Mouse (Mus musculus) midbrain, embryonic 14.5 days (tissue): ENCODE measurements around the gene Lrrc75a. TPM values are rescaled to one million over a fixed set of nuclear protein-coding genes. Genes with fewer than 3 reads are reported as not detected.
"Not testable (repeated sequence)": the region's sequence is repeated elsewhere in the genome, so short reads cannot be mapped to it uniquely, and the experiment has no call there.

ENCODE experiments used
- ATAC-seq: fragments of 200-750 bp; cut with Nextera tagmentation; 2 replicates; pipeline ENCODE4 v1.8.0; 2017; ENCODE audit warnings: moderate number of reproducible peaks, moderate library complexity; ENCODE audit not compliant: low FRiP score, low TSS enrichment
- DNase-seq: peaks from one replicate; pipeline ENCODE4 v3.0.0-alpha.2; 2015
- H3K27ac ChIP-seq: fragments of 300-500 bp; sonication (generic); replicated peaks from 2 replicates; pipeline ENCODE4 v1.5.1; 2014; ENCODE audit warnings: mild to moderate bottlenecking, low read depth, low read length, moderate library complexity
- H3K27me3 ChIP-seq: fragments of 300-500 bp; sonication (generic); 2 replicates; pipeline ENCODE4 v1.6.1; 2014; ENCODE audit warnings: low read length, control low read depth, mixed read lengths; ENCODE audit not compliant: control insufficient read depth, insufficient read depth
- H3K36me3 ChIP-seq: fragments of 300-500 bp; sonication (generic); 2 replicates; pipeline ENCODE4 v1.6.1; 2014; ENCODE audit warnings: low read length, control low read depth; ENCODE audit not compliant: control insufficient read depth, insufficient read depth
- H3K4me1 ChIP-seq: fragments of 300-500 bp; sonication (generic); 2 replicates; pipeline ENCODE4 v1.6.1; 2014; ENCODE audit warnings: mild to moderate bottlenecking, antibody characterized with exemption, low read length, control low read depth; ENCODE audit not compliant: control insufficient read depth, insufficient read depth
- H3K4me2 ChIP-seq: fragments of 300-500 bp; sonication (generic); 2 replicates; pipeline ENCODE4 v1.6.1; 2014; ENCODE audit warnings: mild to moderate bottlenecking, low read length, moderate library complexity
- H3K4me3 ChIP-seq: fragments of 300-500 bp; sonication (generic); replicated peaks from 2 replicates; pipeline ENCODE4 v1.5.1; 2014; ENCODE audit warnings: low read depth, low read length
- H3K9ac ChIP-seq: fragments of 300-500 bp; sonication (generic); replicated peaks from 2 replicates; pipeline ENCODE4 v1.6.1; 2014; ENCODE audit warnings: mild to moderate bottlenecking, low read length, moderate library complexity
- H3K9me3 ChIP-seq: fragments of 300-500 bp; sonication (generic); 2 replicates; pipeline ENCODE4 v1.6.1; 2016; ENCODE audit warnings: low read length, control low read depth, mixed read lengths; ENCODE audit not compliant: control insufficient read depth
- WGBS: fragments of 180-500 bp; shearing (Covaris S2); extraction: QIAGEN DNeasy Blood & Tissue Kit; methylation state at CpG from one replicate; pipeline ENCODE4 v1.1.7; 2014; 5-methylcytosine and 5-hydroxymethylcytosine counted together
- polyA plus RNA-seq: library from polyadenylated mRNA; unstranded; fragments of >200 nt; fragmentation: Nextera tagmentation; extraction: Ambion mirVana; gene quantifications from 2 replicates; pipeline ENCODE4 v1.2.1, GENCODE M21; 2014

Gene Lrrc75a
- polyA plus RNA-seq, 1 experiment from 2014 or later, result 11.1 TPM

GRCm38 (mm10) chr11:62675480-62676289 lies 27.4 kb upstream of the Lrrc75a start:
- ATAC-seq, result peak; percentile 82; the same call in 1 of the 2 replicates
- Histone ChIP-seq H3K4me3 (no peak overlapping the region), H3K9ac (no peak overlapping the region; the same call in 1 of the 2 replicates), H3K36me3 (no peaks in the 10 kb centered on the region), H3K27ac (0 out of 2 replicates have a peak overlapping the region, but pooled peaks have one; percentile 33), H3K9me3 (no peaks in the 10 kb centered on the region), H3K27me3 (no peaks in the 10 kb centered on the region), H3K4me2 (peak overlapping the region; percentile 45), H3K4me1 (no peaks in the 10 kb centered on the region; the same call in 1 of the 2 replicates)
- peak; percentile 93 for DNase-seq
- 16% methylated on average over 17 of the region's 17 CpGs for WGBS

GRCm38 (mm10) chr11:62670006-62670405 lies 21.7 kb upstream of the Lrrc75a start:
- H3K9me3 ChIP-seq, result no peaks in the 10 kb centered on the region
- 94% methylated on average over 6 of the region's 6 CpGs for WGBS
- ATAC-seq (no peak), DNase-seq (no peak)
- no peaks in the 10 kb centered on the region for H3K36me3 ChIP-seq
- no peak overlapping the region for H3K27ac ChIP-seq
- no peak overlapping the region for H3K4me3 ChIP-seq
- no peak overlapping the region for H3K9ac ChIP-seq
- no peaks in the 10 kb centered on the region for H3K27me3 ChIP-seq
- no peaks in the 10 kb centered on the region for H3K4me1 ChIP-seq
- no peak overlapping the region for H3K4me2 ChIP-seq

- Histone ChIP-seq H3K9me3 (no peaks in the 10 kb centered on the region), H3K36me3 (no peaks in the 10 kb centered on the region), H3K27ac (no peak overlapping the region), H3K27me3 (no peaks in the 10 kb centered on the region), H3K4me2 (no peak overlapping the region), H3K4me1 (no peaks in the 10 kb centered on the region), H3K4me3 (no peak overlapping the region), H3K9ac (no peak overlapping the region)
- DNase-seq, result no peak
- WGBS, result 69% methylated on average over 12 of the region's 12 CpGs
- no peak for ATAC-seq
These were observed 21.1 kb upstream of the Lrrc75a start for GRCm38 (mm10) chr11:62669471-62669870.

DNA sequence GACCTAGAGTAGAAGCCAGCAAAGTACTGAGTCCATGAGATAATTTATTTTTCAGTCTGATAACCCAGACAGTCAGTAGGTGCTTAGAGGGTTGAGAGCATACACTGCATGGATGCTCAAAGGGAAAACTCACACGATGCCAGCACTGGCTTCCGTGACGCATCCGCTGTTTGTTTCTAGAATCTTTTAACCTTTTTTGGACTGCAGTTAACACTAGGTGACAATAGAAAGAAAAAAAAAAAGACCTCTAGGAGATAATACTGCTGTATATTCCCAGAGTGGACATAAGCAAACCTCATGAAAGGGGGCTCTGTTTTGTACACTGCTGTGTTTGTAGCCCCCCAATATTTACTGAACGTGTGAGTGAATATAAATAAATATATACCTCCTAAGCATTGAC lies 20.7 kb upstream of the Lrrc75a start:
- Histone ChIP-seq H3K27me3 (no peaks in the 10 kb centered on the region), H3K36me3 (no peaks in the 10 kb centered on the region), H3K4me2 (no peak overlapping the region), H3K9me3 (no peaks in the 10 kb centered on the region), H3K27ac (no peak overlapping the region), H3K4me3 (no peak overlapping the region), H3K9ac (no peak overlapping the region), H3K4me1 (no peaks in the 10 kb centered on the region)
- DNase-seq, result no peak
- ATAC-seq, result no peak
- 92% methylated on average over 5 of the region's 5 CpGs for WGBS

- DNase-seq (no peak), ATAC-seq (no peak)
- no peak overlapping the region for H3K27ac ChIP-seq
- 89% methylated on average over 6 of the region's 6 CpGs for WGBS
- H3K36me3 ChIP-seq, result no peaks in the 10 kb centered on the region
- H3K9me3 ChIP-seq, result no peaks in the 10 kb centered on the region
- no peak overlapping the region for H3K9ac ChIP-seq
- no peaks in the 10 kb centered on the region for H3K4me1 ChIP-seq
- H3K4me2 ChIP-seq, result no peak overlapping the region
- no peaks in the 10 kb centered on the region for H3K27me3 ChIP-seq
- no peak overlapping the region for H3K4me3 ChIP-seq
These were observed 15.9 kb upstream of the Lrrc75a start for GRCm38 (mm10) chr11:62664250-62664649.

DNA sequence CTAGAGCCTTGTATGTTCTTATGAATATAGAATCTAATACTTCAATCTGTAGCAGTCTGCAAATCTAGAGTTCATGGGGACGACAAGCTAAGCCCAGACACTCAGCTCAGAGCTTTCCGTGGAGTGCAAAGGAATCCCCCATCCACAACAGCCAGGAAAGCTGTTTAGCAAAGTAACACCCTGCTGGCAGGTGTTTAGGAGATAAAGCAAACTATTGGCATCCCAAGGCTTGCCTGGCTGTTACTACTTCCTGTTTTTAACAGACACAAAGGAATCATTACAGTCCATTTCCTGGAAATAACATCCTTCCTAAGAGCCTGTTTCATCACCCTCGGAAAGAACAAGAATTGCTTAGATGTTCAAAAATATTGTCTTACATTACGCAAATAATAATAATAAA lies 12.6 kb upstream of the Lrrc75a start:
- ATAC-seq (no peak), DNase-seq (no peak)
- Histone ChIP-seq H3K4me1 (no peaks in the 10 kb centered on the region), H3K27me3 (no peaks in the 10 kb centered on the region), H3K36me3 (no peaks in the 10 kb centered on the region), H3K9ac (no peak overlapping the region), H3K4me3 (no peak overlapping the region), H3K27ac (no peak overlapping the region), H3K4me2 (no peak overlapping the region), H3K9me3 (no peaks in the 10 kb centered on the region)
- WGBS, result 69% methylated on average over 4 of the region's 4 CpGs

DNA sequence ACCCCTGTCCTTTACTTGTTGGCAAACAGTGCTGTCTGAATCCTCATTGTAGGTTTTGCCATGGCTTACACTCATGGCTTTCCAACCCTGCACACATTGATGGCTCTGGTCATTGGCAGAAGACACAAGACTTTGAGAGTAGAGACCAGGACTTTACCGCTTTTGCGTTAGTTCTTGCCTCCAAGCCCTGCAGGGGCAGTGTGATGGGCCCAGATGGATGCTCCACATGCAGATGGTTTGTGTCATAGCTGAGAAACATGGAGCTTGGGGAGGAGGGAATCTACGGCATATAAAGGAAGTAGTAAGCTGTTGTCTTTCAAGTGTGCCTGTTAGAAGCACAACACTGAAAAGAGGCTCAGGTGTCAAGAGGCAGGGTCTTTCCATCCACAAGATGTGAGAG lies 3.8 kb upstream of the Lrrc75a start:
- H3K4me2 ChIP-seq, result no peak overlapping the region
- DNase-seq, result no peak
- H3K9ac ChIP-seq, result no peak overlapping the region
- 97% methylated on average over 3 of the region's 3 CpGs for WGBS
- H3K36me3 ChIP-seq, result no peaks in the 10 kb centered on the region
- no peak overlapping the region for H3K4me3 ChIP-seq
- H3K27me3 ChIP-seq, result no peaks in the 10 kb centered on the region
- H3K4me1 ChIP-seq, result peaks cover 6% of the 10 kb centered on the region
- no peak for ATAC-seq
- no peaks in the 10 kb centered on the region for H3K9me3 ChIP-seq
- no peak overlapping the region for H3K27ac ChIP-seq

DNA sequence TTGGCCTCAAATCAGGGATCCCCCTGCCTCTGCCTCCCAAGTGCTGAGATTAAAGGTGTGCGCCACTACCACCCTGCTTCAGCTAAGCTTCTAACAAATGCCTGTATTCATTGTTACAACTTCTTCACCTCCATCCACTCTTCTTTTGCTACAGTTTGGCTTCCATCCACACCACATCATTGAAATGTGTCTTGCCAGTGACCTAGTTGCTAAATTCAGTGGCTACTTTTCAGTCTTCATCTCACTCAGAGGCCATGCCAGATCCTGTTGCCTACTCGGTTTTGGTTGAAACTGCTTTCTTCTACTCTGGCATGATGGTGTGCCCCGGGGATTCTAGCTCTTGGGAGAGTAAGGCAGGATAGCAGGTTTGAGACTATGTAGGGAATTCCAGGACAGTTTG lies 3.2 kb upstream of the Lrrc75a start:
- Histone ChIP-seq H3K4me2 (no peak overlapping the region), H3K9me3 (no peaks in the 10 kb centered on the region), H3K36me3 (no peaks in the 10 kb centered on the region), H3K9ac (no peak overlapping the region), H3K27me3 (no peaks in the 10 kb centered on the region), H3K4me3 (no peak overlapping the region), H3K27ac (no peak overlapping the region), H3K4me1 (peaks cover 11% of the 10 kb centered on the region)
- ATAC-seq, result no peak
- no peak for DNase-seq
- WGBS, result 93% methylated on average over 3 of the region's 3 CpGs

GRCm38 (mm10) chr11:62649803-62650202 lies 1.5 kb upstream of the Lrrc75a start:
- H3K27me3 ChIP-seq, H3K4me2 ChIP-seq, ATAC-seq, H3K9me3 ChIP-seq, H3K36me3 ChIP-seq, H3K4me3 ChIP-seq, DNase-seq, H3K9ac ChIP-seq, H3K27ac ChIP-seq: not testable (repeated sequence)
- H3K4me1 ChIP-seq, result peaks cover 28% of the 10 kb centered on the region
- WGBS, result 89% methylated on average over 4 of the region's 4 CpGs
